Mouse (Mus musculus): Measurements from ENCODE around the gene Fbxl12. TPM values are rescaled to one million over a fixed set of nuclear protein-coding genes. Genes with fewer than 3 reads are reported as not detected.

Fbxl12 gene
- 30.4 and 36.1 TPM in 2 replicates for polyA plus RNA-seq (2012; rRNA removed)

DNA sequence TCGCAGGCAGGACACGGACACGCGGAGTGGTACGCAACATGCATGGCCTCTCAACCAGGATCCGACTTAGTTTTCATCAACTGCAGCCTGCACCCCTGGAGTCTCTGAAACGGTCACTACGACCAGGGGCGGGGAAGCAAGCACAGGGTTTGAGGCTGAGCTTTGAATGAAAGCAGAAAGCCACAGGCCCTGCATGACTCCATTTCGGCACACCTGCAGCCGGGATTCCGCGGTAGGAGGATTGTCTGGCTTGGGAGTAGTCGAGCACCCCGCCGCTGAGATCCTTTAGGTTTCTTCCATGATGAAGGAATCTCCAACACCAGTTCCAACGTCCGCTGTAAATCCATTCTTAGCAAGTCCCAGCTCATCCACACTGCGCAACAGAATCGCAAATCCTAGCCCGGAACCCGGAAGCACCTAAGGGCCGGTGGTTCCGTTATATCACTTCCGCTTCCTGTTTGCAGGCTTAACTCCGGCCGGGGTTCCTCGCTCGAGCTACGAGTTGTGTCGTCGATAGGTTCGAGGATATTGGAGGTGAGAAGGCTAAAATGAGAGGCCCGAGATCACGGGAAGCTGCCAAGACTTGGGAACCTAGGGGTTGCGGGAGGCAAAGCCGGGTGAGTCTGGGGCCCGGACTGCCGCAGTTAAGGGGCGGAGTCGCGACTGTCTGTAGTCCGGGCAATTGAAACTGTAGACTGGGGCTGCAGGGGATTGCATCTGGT lies at the start of gene Fbxl12:
TSS of gene Fbxl12 (minus strand) at position 408 of the 722 bp plus-strand sequence.

DNA sequence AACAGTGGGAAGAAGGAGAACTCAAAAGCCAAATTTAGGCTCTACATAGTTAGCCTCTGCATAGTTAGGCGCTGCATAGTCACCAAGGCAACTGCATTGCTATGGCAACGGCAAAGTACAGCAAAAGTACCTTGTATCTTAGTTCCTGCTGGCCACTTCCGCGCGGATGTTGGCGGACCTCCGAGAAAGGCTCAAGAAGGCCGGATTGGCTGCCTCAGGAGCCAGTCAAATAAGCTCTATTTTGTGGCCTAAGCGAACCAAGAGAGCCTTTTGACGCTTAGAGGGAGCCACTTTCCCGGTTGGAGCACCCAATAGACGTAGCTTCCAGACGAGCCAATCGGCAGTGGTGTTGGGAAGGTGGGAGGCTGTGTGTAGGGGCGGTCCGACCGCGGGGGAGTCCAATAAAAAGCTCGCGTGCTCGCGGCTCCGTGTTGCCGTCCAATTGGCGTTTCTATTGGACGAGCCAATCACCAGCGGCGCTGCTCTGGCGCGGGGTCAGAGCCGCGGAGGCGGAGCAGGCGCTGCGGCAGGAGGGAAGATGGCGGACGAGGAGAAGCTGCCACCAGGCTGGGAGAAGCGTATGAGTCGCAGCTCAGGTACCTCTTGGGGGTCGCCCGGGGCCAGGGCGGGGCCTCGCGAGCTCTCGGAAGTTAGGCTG lies 7.2 kb upstream of the Fbxl12 start, which contains the start of gene Pin1:
TSS of gene Pin1 (plus strand) at position 494 of the 658 bp plus-strand sequence.

DNA sequence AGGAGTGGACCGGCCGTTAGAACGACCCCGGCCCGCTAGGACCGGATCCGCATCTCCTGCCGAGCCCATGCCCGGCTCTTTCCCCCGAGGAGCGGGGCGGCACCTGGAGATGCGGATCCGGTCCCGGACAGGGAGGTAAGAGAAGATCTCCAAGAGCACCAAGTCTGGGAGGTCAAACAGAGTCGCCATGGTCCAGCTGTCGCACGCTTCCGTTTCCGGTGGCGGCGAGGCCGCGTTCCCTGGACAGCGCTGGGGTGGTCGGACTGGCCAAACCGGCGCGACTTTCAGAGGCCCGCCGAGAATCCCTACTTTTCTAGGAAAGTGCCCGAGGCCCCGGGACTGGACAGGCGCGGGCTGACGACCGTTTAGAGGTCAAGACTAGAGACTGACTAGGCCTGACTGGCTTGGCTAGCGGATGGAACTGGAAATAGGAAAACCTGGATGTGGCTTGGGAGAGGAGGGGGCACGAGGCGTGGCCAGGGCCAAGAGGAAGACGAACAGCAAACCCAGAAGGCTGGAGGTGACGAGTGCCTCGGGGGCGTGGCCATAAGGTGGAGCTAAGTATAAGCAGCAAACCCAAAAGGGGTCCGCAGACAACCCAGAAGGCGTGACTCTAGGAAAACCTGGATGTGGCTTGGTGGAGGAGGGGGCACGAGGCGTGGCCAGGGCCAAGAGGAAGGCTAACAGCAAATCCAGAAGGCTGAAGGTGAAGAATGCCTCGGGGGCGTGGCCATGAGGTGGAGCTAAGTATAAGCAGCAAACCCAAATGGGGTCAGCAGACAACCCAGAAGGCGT lies 2.3 kb downstream of the Fbxl12 start, which contains the start of gene Ubl5:
TSS of gene Ubl5 (plus strand) at position 778 of the 795 bp plus-strand sequence.

DNA sequence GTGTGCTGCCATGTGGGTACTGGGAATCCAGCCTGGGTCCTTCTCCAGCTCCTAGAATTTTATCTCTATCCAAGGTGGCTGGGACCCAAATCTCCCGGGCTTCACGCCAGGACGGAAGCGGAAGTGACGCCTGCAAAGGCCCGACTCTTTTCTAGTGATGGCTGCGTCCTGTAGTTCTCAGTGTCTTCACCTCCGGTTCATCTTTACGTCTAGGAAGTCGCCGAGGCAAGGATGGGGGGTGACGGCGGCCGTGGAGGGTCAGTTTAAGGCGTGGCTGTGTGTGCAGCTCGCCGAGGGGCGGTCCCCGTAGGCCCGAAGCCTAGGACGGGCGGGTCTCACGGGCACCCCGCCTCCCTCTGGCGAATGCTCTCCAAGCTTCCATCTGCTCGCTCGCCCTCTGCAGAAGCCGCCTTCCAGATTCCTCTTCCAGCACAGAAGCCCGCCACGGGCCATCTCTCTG lies 63.4 kb downstream of the Fbxl12 start, which contains the start of gene Zfp846:
TSS of gene Zfp846 (plus strand) at position 117 of the 460 bp plus-strand sequence.

Other genes with a start within 250 kb of the Fbxl12 start
- 14.4 and 14.9 TPM in 2 replicates for gene Zfp26, start 184.6 kb downstream of the Fbxl12 start, polyA plus RNA-seq (2012; rRNA removed)
- gene Zfp426, start 152.0 kb downstream of the Fbxl12 start, polyA plus RNA-seq (2012; rRNA removed): 23.7 and 27.0 TPM in 2 replicates
- gene Zfp266, start 123.3 kb downstream of the Fbxl12 start, polyA plus RNA-seq (2012; rRNA removed): 47.0 and 57.0 TPM in 2 replicates
- gene Zfp846, start 63.5 kb downstream of the Fbxl12 start, polyA plus RNA-seq (2012; rRNA removed): 23.8 and 24.6 TPM in 2 replicates
- 557 and 739 TPM in 2 replicates for gene Ubl5, start 1.9 kb downstream of the Fbxl12 start, polyA plus RNA-seq (2012; rRNA removed)
- 31.5 and 34.3 TPM in 2 replicates for gene Pin1, start 7.3 kb upstream of the Fbxl12 start, polyA plus RNA-seq (2012; rRNA removed)
- 102 TPM in 2 replicates for gene Olfm2, start 101.6 kb upstream of the Fbxl12 start, polyA plus RNA-seq (2012; rRNA removed)
- gene Col5a3, start 170.3 kb upstream of the Fbxl12 start, polyA plus RNA-seq (2012; rRNA removed): 1.2 and 3.1 TPM in 2 replicates
- not detected in 2 replicates for gene Rdh8, start 173.7 kb upstream of the Fbxl12 start, polyA plus RNA-seq (2012; rRNA removed)
- 7.7 and 13.3 TPM in 2 replicates for gene A230050P20Rik, start 223.9 kb upstream of the Fbxl12 start, polyA plus RNA-seq (2012; rRNA removed)
- gene Angptl6, start 235.0 kb upstream of the Fbxl12 start, polyA plus RNA-seq (2012; rRNA removed): 10.2 and 11.1 TPM in 2 replicates
- 82.3 and 91.6 TPM in 2 replicates for gene Ppan, start 243.4 kb upstream of the Fbxl12 start, polyA plus RNA-seq (2012; rRNA removed)